Mouse (Mus musculus) midbrain, embryonic 15.5 days (tissue): ENCODE data around the gene Celf2. TPM values are rescaled to one million over a fixed set of nuclear protein-coding genes. Genes with fewer than 3 reads are reported as not detected.

Experiments
- ATAC-seq: fragments of 200-750 bp; cut with Nextera tagmentation; replicated peaks from 2 replicates; pipeline ENCODE4 v1.8.0; 2017; ENCODE audit warnings: moderate TSS enrichment
- H3K27ac ChIP-seq: fragments of 300-500 bp; sonication (generic); 2 replicates; pipeline ENCODE4 v1.5.1; 2015; ENCODE audit warnings: mild to moderate bottlenecking, inconsistent platforms
- H3K27me3 ChIP-seq: fragments of 300-500 bp; sonication (generic); replicated peaks from 2 replicates; pipeline ENCODE4 v1.6.1; 2015; ENCODE audit warnings: inconsistent platforms
- H3K36me3 ChIP-seq: fragments of 300-500 bp; sonication (generic); replicated peaks from 2 replicates; pipeline ENCODE4 v1.6.1; 2015; ENCODE audit warnings: inconsistent platforms
- H3K4me1 ChIP-seq: fragments of 300-500 bp; sonication (generic); 2 replicates; pipeline ENCODE4 v1.6.1; 2015; ENCODE audit warnings: inconsistent platforms
- H3K4me2 ChIP-seq: fragments of 300-500 bp; sonication (generic); 2 replicates; pipeline ENCODE4 v1.6.1; 2015; ENCODE audit warnings: inconsistent platforms, mild to moderate bottlenecking, moderate library complexity
- H3K4me3 ChIP-seq: fragments of 300-500 bp; sonication (generic); 2 replicates; pipeline ENCODE4 v1.5.1; 2015; ENCODE audit warnings: mild to moderate bottlenecking, inconsistent platforms
- H3K9ac ChIP-seq: fragments of 300-500 bp; sonication (generic); 2 replicates; pipeline ENCODE4 v1.6.1; 2015; ENCODE audit warnings: mild to moderate bottlenecking, inconsistent platforms
- H3K9me3 ChIP-seq: fragments of 300-500 bp; sonication (generic); 2 replicates; pipeline ENCODE4 v1.6.1; 2016; ENCODE audit warnings: inconsistent platforms
- WGBS: fragments of 180-500 bp; shearing (Covaris S2); methylation state at CpG from one replicate; pipeline ENCODE4 v1.1.7; 2015; ENCODE audit warnings: mixed read lengths; 5-methylcytosine and 5-hydroxymethylcytosine counted together
- polyA plus RNA-seq: library from polyadenylated mRNA; unstranded; fragments of >200 nt; fragmentation: Nextera tagmentation; extraction: Ambion mirVana; gene quantifications from 2 replicates; pipeline ENCODE4 v1.2.1, GENCODE M21; 2015

The Celf2 gene
- polyA plus RNA-seq, 1 experiment from 2014 or later = 190 TPM

DNA sequence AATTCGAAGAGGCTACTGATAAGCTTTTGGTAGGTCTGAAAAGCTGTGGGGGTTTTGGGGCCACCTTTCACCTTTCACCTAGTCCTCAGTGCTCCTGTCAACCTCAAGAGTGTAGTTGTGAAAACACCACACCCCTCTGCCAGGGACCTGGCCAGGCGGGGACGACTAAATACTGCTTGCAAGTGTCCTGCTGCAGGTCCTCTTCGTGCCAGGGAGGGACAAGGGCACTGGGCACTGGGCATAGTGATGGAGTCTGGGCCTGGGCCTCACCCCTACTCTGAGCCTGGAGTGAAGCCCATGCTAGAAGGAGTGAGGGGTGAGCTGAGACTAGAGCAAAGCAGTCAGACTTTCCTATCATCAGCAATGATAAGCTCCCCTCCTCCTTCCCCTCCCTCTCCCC lies 987.0 kb downstream of the Celf2 start:
- no peak for ATAC-seq
- no peak overlapping the region for H3K4me3 ChIP-seq
- no peaks in the 10 kb centered on the region for H3K9me3 ChIP-seq
- no peaks in the 10 kb centered on the region for H3K27me3 ChIP-seq
- no peak overlapping the region for H3K27ac ChIP-seq
- H3K4me2 ChIP-seq = no peak overlapping the region
- no peaks in the 10 kb centered on the region for H3K4me1 ChIP-seq
- no peak overlapping the region for H3K9ac ChIP-seq
- WGBS = 89% methylated on average over 4 of the region's 4 CpGs
- H3K36me3 ChIP-seq = no peaks in the 10 kb centered on the region

DNA sequence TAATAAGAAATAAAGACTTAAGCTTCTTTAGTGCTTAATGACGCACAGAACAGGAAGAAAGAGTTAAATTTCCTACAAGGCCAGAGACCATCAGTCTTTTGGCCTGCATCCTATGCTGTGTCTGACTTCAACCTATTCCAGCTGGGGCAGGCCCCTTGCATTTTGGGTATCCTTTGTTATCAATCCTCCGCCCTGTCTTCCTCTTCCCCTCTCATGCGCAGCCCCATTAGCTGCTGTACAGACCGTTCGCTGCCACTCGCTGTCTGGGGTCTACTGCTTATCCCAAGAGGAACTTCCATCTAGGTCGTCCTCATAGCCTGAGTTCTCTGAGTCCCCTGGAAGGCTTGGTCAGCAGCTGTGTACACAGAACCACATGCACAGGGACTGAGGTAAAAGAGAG lies 996.2 kb downstream of the Celf2 start:
- Histone ChIP-seq H3K9me3 (no peaks in the 10 kb centered on the region), H3K4me1 (no peaks in the 10 kb centered on the region), H3K4me3 (no peak overlapping the region), H3K36me3 (no peaks in the 10 kb centered on the region), H3K4me2 (no peak overlapping the region), H3K27me3 (no peaks in the 10 kb centered on the region), H3K9ac (no peak overlapping the region), H3K27ac (no peak overlapping the region)
- WGBS = 72% methylated on average over 7 of the region's 7 CpGs
- no peak for ATAC-seq

DNA sequence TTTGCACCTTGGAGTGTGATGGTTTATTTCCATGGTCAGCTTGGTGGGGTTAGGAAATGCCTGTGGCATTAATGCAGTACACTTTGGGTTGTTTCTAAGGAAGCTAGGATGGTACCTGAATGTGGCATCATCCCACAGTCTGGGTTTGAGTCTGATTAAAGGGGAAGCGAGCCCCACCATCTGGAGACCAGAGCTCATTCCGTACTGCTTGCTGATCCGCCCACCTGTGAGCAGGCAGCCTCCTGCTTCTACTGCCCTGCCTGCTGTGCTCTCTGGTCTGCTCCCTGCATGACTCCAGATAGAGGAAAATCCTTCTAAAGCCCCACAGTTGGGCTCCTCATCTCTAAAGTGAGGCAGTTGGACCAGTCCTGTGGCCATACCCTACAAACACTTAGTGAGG lies 1002.3 kb downstream of the Celf2 start:
- Histone ChIP-seq H3K9ac (no peak overlapping the region), H3K36me3 (no peaks in the 10 kb centered on the region), H3K9me3 (no peaks in the 10 kb centered on the region), H3K27me3 (no peaks in the 10 kb centered on the region), H3K27ac (no peak overlapping the region), H3K4me3 (no peak overlapping the region), H3K4me1 (peaks cover 7% of the 10 kb centered on the region), H3K4me2 (no peak overlapping the region)
- WGBS = 57% methylated on average over 3 of the region's 3 CpGs
- no peak for ATAC-seq

DNA sequence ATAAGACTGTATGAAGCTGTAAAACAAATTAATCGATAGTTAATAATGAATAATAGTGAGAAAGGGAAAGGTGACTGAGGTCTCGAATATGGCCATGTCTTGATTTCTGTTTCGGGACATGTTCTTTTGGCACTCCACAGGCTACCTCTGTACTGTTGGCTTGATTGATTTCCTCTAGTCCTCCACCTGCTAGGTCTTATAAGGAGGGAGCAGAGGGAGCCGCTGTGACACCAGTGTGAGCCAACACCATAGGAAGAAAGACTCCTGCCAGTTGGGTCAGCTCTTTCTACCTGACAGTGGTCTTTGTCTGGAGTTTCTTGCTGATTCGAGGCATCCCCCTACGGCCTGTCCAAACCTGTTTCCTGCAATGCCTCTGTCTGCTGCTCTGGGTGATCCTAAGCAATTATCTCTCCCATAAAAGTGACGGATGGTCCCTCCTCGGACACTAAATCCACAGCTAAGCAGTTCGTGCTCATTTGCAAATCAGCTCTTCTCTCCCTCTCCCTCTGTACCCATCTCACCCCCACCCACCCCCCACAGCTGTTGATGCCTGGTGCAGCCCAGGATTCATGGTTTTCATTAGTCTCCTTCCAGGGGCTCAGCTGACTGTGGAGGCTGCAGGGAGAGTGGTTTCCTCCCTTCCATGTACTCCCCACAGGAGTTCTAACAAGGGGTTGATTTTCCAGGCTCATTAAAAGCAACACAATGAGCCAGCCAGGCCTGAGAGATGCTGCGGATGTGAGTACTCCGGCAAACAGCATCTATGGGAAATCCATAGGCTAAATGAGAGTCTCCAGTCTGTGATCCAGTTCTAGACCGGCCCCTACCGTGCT lies 1003.2 kb downstream of the Celf2 start:
- ATAC-seq = peak; percentile 75
- H3K27ac ChIP-seq = peak overlapping the region; percentile 25; the same call in 1 of the 2 replicates

DNA sequence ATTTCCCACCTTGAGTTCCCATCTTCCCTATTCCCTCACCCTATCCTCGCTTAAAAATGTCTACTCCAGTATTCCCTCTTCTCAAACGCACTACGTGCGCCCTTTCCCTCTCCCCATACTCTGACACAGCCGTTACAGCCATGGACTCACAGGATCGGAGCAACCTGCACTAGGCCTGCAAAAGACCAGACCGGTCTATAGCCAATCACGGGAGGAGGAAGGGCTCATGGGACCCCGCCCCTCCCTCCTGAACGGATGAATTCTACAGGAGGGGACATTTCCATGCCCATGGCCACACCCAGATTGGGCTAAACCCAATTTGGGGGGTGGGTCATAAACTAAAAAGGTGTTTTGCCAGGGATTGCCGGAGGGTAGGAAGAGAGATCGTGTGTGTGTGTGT lies 1003.8 kb downstream of the Celf2 start:
- no peak overlapping the region for H3K4me2 ChIP-seq
- no peaks in the 10 kb centered on the region for H3K9me3 ChIP-seq
- no peaks in the 10 kb centered on the region for H3K36me3 ChIP-seq
- no peaks in the 10 kb centered on the region for H3K27me3 ChIP-seq
- H3K9ac ChIP-seq = no peak overlapping the region
- peaks cover 7% of the 10 kb centered on the region for H3K4me1 ChIP-seq
- no peak overlapping the region for H3K4me3 ChIP-seq
- H3K27ac ChIP-seq = no peak overlapping the region
- ATAC-seq = no peak; the same call in 1 of the 2 replicates
- WGBS = 84% methylated on average over 12 of the region's 12 CpGs

More for the DNA sequence above, 1003.2 kb downstream of the Celf2 start:
- Histone ChIP-seq H3K4me3 (no peak overlapping the region), H3K36me3 (no peaks in the 10 kb centered on the region), H3K27me3 (no peaks in the 10 kb centered on the region), H3K9ac (no peak overlapping the region), H3K9me3 (no peaks in the 10 kb centered on the region), H3K4me1 (peaks cover 7% of the 10 kb centered on the region), H3K4me2 (no peak overlapping the region)
- WGBS = 48% methylated on average over 13 of the region's 13 CpGs

DNA sequence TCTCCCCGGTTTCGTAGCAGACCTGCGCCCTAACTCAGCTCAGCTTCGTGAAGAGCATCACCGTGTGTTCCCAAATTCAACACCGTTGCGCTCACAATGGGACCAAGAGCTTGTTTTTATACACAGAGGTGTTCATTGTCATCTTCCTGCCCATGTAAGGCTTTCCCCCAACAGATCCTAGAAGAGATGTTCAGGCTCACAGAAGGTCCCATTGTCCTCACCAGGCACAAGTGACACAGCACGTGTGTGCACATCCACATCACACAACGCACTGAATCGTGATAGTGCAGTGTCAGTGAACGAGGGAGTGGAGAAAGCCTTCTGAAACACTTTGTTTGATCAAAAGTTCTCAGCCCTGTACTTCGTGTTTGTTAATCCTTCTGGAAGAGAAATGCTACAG lies 1011.3 kb downstream of the Celf2 start:
- no peak for ATAC-seq
- Histone ChIP-seq H3K27me3 (no peaks in the 10 kb centered on the region), H3K27ac (no peak overlapping the region), H3K4me3 (no peak overlapping the region), H3K36me3 (no peaks in the 10 kb centered on the region), H3K9ac (no peak overlapping the region), H3K4me2 (no peak overlapping the region), H3K9me3 (no peaks in the 10 kb centered on the region), H3K4me1 (no peaks in the 10 kb centered on the region)
- 78% methylated on average over 12 of the region's 12 CpGs for WGBS

DNA sequence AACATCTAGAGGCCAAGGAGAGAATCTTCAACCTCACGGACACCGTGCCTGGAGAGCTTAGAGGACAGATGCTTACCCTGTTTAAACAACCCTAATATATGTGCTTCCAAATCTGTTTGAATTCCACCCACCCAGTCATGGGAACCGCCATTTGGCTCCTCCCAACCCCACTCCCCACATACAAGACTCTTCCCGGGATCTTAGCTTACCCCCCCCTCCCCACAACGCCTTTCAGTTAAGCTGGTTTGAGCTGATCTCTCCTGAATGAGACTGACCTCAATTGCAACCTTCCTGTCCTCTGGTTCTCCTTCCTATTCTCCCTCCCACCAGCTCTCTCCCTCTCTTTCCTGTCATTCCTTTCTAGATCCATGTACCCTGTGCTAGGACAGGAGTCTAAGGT lies 1011.7 kb downstream of the Celf2 start:
- no peak overlapping the region for H3K27ac ChIP-seq
- no peak for ATAC-seq
- WGBS = 65% methylated on average over 5 of the region's 5 CpGs
- no peaks in the 10 kb centered on the region for H3K4me1 ChIP-seq
- H3K27me3 ChIP-seq = no peaks in the 10 kb centered on the region
- H3K4me3 ChIP-seq = no peak overlapping the region
- H3K9ac ChIP-seq = no peak overlapping the region
- no peaks in the 10 kb centered on the region for H3K9me3 ChIP-seq
- no peaks in the 10 kb centered on the region for H3K36me3 ChIP-seq
- H3K4me2 ChIP-seq = no peak overlapping the region

DNA sequence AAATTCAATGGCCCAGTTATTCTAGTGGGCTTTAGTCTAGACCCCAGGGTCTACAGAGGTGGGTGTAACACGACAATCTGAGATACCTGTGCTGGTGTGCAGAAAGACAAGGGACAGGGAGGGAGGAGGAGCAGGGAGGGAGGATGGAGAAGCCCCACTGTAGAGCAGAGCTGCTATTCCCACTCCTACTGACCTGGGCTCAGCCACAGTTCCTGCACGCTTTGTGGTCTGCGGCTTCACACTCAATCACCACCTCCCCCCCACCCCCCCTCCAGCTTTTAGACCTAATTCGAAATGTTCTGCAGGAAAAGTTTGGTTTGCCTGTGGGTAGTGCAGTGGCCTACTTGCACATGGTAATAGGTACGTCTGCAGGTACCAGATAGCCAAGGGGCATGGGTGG lies 1015.5 kb downstream of the Celf2 start:
- H3K27ac ChIP-seq = no peak overlapping the region
- H3K4me2 ChIP-seq = no peak overlapping the region
- no peaks in the 10 kb centered on the region for H3K9me3 ChIP-seq
- H3K27me3 ChIP-seq = no peaks in the 10 kb centered on the region
- WGBS = 89% methylated on average over 5 of the region's 5 CpGs
- no peak overlapping the region for H3K9ac ChIP-seq
- no peaks in the 10 kb centered on the region for H3K4me1 ChIP-seq
- no peaks in the 10 kb centered on the region for H3K36me3 ChIP-seq
- ATAC-seq = no peak
- no peak overlapping the region for H3K4me3 ChIP-seq

DNA sequence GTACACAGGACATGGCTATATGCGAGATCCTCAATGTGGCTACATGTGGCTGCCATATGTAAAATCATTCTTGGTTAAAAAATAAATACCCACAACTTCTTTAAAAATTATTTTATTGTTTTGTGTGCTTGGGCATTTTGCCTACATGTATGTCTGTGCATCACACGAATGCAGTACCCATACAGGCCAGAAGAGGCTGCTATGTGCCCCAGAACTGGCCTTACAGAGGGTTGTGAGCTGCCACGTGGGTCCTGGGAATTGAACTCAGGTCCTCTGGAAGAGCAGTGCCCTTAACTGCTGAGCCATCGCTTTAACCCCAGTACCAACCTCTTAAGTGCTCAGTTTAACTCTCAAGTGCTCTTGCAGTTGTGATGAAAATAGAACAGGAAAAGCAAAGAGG lies 1018.5 kb downstream of the Celf2 start:
- Histone ChIP-seq H3K36me3 (no peaks in the 10 kb centered on the region), H3K27me3 (no peaks in the 10 kb centered on the region), H3K9ac (no peak overlapping the region), H3K4me1 (no peaks in the 10 kb centered on the region), H3K27ac (no peak overlapping the region), H3K4me3 (no peak overlapping the region), H3K4me2 (no peak overlapping the region), H3K9me3 (no peaks in the 10 kb centered on the region)
- 78% methylated on average over 4 of the region's 4 CpGs for WGBS
- no peak for ATAC-seq

DNA sequence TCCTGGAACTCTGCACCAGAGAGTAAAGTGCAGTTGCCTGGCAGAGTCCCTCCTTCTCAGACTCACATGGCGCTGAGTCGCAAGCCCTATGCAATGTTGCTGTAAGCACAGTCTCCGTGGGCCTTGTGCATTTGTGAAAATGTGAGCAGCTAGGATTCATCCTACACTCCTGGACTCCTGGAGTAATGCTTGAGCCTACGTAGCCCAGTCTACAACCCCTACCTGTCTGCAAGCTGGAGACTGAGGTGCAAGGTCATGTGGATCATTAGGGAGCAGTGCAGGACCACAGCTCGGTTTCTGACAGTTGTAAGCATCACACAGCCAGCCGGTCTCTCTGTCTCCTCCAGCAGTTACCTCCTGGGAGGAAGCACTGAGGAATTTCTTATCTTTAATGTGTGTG lies 1019.3 kb downstream of the Celf2 start:
- H3K27me3 ChIP-seq = no peaks in the 10 kb centered on the region
- 91% methylated on average over 6 of the region's 6 CpGs for WGBS
- no peak overlapping the region for H3K4me3 ChIP-seq
- no peak overlapping the region for H3K27ac ChIP-seq
- ATAC-seq = no peak
- H3K36me3 ChIP-seq = no peaks in the 10 kb centered on the region
- no peaks in the 10 kb centered on the region for H3K4me1 ChIP-seq
- no peak overlapping the region for H3K4me2 ChIP-seq
- H3K9ac ChIP-seq = no peak overlapping the region
- no peaks in the 10 kb centered on the region for H3K9me3 ChIP-seq
